Mouse (Mus musculus) ovary, postnatal 14 days (tissue): ENCODE measurements around the gene Treml2.
"Not testable (repeated sequence)": the region's sequence is repeated elsewhere in the genome, so short reads cannot be mapped to it uniquely, and the experiment has no call there.

Experiments used
- DNase-seq: peaks from one replicate; pipeline ENCODE4 v3.0.0; 2022; ENCODE audit warnings: low spot score

Treml2 gene

GRCm38 (mm10) chr17:48350681-48351193, 51.4 kb downstream of the Treml2 start:
- DNase-seq: no peak

GRCm38 (mm10) chr17:48352976-48353375, 53.7 kb downstream of the Treml2 start:
- not testable (repeated sequence) for DNase-seq

- no peak for DNase-seq
These were observed 56.5 kb downstream of the Treml2 start for GRCm38 (mm10) chr17:48355822-48356221.

- DNase-seq: no peak
These were observed 58.6 kb downstream of the Treml2 start for GRCm38 (mm10) chr17:48357892-48358291.

GRCm38 (mm10) chr17:48359616-48360015, 60.3 kb downstream of the Treml2 start, which contains the start of gene Treml1:
TSS of gene Treml1 (plus strand) at chr17:48359916.
- no peak for DNase-seq

GRCm38 (mm10) chr17:48360462-48360861, 61.2 kb downstream of the Treml2 start:
- no peak for DNase-seq
